Mouse (Mus musculus) cortical plate, adult 2 months (tissue): ENCODE measurements at regions not wholly inside any gene's neighbourhood (a gene's known extent, or its start where the extent isn't known, plus 50 kb on each side); places are given as distances from the start of the nearest gene placed in this dataset.

ENCODE experiments used
- CTCF ChIP-seq: fragments of 200-500 bp; IDR thresholded peaks from 2 replicates; pipeline ENCODE4 v1.5.1; 2011; ENCODE audit warnings: mild to moderate bottlenecking, control low read depth, low read length; ENCODE audit not compliant: insufficient read depth; ENCODE audit errors: extremely low read depth
- POLR2A ChIP-seq: fragments of 200-500 bp; IDR thresholded peaks from 2 replicates; pipeline ENCODE4 v1.6.1; 2011; ENCODE audit warnings: mild to moderate bottlenecking, low read length, control low read depth; ENCODE audit not compliant: insufficient read depth; ENCODE audit errors: extremely low read depth

- TF ChIP-seq CTCF (no peak), POLR2A (no peak)
These were observed 298.1 kb upstream of the Prkd1 start for GRCm38 (mm10) chr12:50947035-50947434.
